Mouse (Mus musculus): ENCODE measurements around the gene Tango2.
"Not testable (repeated sequence)": the region's sequence is repeated elsewhere in the genome, so short reads cannot be mapped to it uniquely, and the experiment has no call there.

Gene Tango2

DNA sequence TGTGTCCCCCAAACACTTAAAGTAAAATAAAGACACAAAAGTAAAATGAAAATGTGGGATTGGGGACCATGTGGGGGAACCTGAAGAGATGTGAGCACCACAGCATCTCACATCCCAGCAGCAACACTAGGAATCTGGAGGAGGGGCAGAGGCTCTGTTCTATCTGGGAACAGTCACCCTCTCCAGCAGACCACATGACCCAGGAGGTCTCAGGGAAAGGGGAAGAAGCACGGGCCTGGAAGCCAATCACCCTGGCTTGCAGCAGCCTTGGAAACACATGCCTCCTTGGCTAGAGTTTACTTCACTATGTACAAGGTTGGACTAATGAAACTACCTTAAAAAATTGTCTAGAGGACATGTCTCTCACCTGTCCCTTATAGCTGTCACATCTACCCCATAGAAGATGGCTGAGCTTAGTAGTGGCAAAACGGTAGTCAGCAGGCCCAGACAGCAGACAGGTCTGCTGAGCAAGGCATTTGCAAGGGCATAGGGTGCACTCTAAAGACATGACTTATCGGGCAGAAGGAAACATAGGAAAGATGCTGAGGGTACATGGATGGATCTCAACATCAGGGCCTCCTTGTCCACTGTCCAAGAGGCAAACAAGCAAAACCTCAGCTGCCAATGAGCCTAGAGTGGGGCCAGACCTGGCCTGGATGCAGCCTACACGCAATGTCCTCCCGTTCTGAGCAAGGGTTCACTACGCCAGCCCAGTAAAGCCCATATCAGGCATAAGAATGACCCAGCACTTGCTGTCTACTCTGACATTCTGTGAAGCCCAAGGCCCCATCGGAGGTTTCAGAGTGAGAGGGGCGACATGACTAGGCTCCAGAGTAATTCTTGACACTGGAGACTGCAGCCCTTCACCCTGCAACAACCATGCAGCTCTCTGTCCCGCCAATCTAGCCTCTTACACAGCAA is 5.0 kb downstream of the Tango2 start:
- no peak for DNase-seq (ENCODE audit: low spot score)

DNA sequence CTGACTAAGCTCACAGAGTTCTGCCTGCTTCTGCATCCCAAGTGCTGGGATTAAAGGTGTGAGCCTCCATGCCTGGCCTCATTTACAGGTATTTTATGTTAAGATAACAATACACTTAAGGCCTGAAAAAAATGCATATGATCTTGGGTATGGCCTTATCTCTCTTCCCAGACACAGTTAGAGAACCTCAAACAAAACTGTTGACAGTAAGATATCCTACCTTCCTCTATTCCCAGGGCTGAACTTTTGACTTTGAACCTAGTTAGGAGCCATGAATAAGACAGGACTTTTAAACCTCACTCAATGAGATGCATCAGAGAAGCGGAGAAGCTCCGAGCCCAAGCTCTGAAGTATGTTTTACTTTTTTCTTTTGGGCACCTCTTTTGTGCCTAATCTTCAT is 5.8 kb downstream of the Tango2 start:
- no peak for DNase-seq (ENCODE audit: low spot score)

DNA sequence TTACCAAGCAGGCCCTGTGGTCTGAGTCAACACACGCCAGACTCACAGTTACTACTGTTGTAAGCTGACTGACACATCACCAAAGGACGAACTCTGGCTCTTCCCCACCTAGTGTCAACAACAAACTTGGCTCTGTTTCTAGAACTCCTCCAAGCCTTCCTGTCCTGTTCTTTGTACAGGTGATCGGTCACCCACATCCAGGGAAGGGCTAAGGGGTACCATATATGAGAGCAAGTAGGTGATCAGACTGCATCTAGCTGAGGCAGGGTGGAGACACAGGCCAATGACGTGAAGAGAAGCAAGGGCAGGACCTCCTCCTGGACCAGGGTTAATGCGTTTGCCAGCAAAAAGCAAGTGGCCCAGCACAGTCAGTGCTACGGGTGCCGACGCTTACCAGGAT is 6.3 kb downstream of the Tango2 start:
- DNase-seq (ENCODE audit: low spot score), result no peak

DNA sequence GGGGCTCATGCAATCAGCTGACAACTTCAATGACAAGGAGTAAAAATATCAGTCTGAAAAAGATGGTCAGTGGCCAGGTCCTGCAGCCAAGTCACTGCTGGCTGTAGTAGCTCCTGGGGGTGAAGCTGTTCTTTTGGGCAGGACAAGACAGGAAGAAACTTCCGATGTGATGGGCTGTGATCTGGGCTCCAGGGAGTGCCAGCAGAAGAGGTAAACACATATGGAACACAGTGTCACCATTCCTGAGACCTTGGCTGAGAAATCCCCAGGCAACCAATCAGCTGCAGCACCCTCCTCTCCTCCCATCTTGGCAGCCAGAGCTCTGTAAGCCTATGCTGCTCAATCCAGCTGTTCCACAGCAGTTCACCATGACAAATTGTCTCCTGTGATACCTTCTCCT is 8.0 kb downstream of the Tango2 start:
- no peak for DNase-seq (ENCODE audit: low spot score)

DNA sequence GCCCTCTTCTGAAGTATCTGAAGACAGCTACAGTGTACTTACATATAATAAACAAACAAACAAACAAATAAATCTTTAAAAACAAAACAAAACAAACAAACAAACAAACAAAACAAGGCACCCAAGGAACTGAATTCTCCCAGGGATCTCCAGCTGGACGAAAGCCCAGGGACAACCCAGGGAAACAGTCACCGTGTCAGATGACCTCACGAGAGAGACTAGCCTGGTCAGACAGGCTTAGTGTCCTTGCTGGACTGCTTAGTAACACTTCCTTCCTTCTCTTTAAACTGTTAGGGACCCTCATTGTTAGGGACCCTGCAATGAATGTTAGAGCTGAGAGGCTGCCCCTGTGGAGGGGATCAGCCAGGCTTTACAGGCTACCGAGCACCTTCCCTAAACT is 10.6 kb downstream of the Tango2 start:
- DNase-seq (ENCODE audit: low spot score), result no peak

DNA sequence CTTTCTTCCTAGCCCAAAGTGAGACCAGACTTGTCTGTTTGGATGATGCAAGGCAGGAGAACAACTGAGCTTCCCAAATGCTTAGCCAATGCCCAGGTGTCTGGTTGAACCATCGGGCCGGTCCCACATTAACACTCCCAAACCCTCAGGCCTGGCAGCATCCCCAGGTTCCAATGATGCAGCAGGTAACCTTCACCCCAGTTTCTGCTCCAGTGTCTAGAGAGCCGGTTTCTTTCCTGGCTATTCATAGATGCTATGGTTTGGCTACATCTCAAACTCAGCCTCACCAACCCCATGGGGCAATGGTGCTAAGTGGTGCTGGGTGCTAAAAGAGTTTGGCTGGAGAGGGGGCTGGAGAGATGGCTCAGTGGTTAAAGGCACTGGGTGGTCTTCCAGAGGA is 11.9 kb downstream of the Tango2 start:
- DNase-seq (ENCODE audit: low spot score), result no peak

DNA sequence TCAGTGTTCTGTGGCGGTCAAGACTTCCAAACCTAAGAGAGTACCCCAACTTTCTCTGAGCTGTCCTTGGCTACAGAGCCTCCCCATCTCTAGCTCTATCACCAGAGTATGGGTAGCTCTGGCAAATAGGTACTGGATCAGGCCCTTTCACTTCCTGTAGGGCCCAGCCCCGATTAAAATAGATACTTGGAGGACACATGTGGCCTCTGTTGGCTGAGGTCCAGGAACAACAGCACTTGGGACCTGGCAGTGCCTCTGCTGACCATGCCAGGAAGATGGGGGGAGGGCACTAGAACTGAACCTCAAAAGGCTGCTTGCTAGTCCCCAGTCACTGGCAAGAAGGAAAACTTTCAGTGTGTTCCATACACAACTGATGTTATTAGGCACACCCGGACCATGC is 13.9 kb downstream of the Tango2 start:
- no peak for DNase-seq (ENCODE audit: low spot score)

DNA sequence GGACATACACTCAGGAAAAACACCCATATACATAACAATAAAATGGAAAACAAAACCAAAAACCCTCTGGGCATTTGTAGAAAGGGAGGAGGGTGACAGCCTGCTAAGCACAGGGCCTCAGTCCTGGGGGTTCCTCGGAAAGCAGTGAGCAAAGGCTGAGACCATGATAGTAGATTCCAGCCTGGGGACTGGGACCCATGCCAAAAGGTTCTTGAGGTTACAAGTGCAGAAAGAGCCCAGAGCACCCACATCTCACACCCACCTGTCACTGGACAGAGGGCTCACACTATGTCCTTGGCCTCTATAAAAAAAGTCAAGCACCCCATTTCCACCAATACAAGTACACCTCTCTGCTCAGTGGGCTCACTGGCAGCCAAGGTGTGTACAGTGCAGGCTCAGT is 19.4 kb downstream of the Tango2 start:
- DNase-seq (ENCODE audit: low spot score), result no peak

DNA sequence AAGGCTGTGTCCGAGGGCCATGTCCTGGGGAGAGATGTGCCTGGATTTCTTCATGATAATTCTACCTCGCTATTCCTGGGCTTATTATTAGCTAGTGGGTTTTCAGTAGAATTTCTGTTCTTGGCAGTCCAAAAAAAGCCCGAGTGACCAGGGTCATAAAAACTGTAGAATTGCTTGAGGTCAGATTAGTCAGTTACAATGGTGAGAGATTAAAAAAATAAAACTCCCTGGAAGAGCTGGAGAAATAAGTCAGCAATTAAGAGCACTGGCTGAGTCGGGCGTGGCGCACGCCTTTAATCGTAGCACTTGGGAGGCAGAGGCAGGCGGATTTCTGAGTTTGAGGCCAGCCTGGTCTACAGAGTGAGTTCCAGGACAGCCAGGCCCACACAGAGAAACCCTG is 20.0 kb downstream of the Tango2 start:
- no peak for DNase-seq (ENCODE audit: low spot score)

DNA sequence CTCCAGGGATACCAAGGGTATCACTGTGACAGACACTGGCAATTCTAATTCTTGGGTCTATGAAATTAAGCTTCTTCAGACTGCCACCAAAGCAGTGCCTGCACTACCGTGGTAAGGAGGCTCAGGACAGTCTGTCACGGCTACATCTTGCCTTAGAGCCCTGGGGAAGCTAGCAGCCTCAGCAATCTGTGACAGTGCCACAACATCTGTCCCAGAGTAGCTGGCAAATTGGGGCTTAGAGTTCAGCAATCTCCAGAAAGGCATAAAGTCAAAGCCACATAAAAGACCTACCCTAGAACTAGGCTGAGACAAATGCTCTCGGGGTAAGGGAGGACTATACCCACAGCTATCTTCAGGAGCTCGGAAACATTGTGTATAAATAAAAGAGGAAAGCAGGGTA is 22.2 kb downstream of the Tango2 start:
- no peak for DNase-seq (ENCODE audit: low spot score)

DNA sequence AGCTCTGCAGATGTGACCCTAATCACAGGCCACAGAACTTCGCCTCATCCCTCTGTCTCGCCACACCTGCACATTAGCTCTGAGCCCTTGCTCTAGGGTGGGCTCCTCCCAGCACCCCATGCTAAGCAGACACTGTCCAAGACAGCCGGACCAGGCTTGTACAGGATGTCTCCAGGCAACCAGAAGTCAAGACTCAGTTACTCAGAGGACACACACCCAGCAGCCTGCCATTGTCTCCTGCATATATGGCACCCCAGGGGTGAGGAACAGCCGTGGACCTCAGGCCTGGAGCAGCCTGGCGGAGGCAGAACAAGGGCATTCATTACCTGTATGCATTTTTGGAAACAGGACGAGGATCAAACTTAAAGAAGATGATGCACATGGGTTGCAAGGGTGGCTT is 23.9 kb downstream of the Tango2 start:
- no peak for DNase-seq (ENCODE audit: low spot score)

DNA sequence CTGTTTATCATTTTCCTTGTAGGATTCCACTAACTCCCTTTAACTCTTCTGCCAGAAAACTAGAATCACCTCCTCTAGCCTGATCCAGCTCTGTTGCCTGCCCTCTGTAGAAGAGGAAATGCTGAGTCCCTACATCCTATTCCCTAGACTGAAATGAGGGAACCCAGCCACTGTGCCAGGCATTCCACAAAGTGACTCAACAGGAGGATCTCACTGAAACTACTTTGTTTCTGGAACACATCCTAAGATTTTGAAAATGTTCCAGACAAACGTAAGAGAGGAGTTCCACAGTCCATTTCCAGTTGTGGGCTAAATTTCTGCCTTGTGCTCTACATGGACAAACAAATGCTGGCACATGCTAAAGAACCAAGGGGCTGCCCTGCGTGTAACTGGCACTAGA is 24.4 kb downstream of the Tango2 start:
- DNase-seq (ENCODE audit: low spot score), result no peak

DNA sequence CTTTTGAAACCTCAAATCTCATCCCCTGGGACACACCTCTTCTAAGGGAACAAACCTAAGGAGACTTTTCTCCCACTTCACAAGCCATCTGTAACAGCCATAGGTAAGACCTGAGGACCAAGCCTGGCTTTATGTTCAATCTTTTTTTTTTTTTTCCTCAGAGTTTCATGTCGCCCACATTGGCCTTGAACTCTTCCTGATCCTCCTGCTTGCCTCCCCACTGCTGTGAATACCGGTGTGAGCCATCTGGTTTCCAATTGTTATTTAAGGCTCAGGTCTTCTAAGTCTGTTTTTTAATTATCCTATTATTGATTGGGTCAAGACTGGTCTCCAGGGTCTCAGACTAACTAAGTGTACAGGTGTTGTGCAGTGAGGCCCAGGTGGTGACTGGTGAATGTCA is 26.5 kb downstream of the Tango2 start:
- no peak for DNase-seq (ENCODE audit: low spot score)

DNA sequence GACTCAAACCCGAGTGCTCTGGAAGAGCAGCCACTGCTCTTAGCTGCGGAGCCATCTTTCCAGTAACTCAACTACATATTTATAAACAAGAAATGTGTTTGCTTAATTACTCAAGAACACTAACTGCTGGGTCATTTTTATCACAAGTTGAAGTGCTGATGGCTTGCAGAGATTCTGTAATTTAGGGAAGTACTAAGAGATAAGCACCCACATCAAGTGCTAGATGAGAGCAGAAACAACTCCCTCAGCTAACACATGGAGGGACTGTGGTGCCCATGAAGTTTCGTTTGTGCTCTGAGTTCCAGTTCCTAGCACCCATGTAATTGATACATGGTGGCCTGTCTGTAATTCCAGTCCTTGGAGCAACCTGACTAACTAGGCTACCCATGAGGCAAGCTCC is 28.9 kb downstream of the Tango2 start:
- no peak for DNase-seq (ENCODE audit: low spot score)

DNA sequence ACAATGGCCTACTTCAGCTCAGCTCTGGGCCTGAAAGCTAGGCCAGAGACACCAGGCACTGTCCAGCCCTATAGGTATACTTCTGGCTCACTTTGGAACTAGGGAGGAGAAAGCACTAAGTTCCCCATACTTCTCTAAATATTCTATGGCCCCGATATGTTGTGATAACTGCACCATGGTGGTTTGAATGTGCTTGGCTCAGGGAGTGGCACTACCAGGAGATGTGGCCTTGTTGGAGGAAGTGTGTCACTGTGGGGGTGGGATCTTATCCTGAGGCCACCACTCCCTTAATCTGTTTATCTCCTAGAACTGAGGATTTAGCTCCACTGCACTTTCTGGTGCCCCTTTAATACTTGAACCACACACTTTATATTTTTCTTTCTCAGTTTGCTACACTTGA is 39.7 kb downstream of the Tango2 start:
- DNase-seq (ENCODE audit: low spot score), result no peak

DNA sequence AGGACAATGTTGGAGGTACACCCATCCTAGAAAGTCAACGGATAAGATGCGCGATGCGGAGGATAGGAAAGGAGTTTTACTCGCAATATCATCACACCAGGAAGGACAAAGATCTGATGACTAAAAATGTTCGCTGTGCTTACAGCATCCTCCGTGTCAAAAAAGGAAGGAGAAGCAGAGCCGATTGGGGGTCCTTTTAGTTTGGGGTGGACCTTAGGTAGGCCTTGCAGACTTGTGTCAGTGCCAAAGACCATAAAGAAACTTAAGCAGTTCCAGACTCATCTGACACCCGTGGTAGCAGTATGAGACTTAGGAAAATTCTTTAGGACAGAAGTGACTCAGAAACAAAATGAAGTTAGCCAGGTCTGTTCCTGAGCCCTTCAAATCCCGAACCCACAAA is 58.3 kb downstream of the Tango2 start:
- not testable (repeated sequence) for DNase-seq (ENCODE audit: low spot score)

DNA sequence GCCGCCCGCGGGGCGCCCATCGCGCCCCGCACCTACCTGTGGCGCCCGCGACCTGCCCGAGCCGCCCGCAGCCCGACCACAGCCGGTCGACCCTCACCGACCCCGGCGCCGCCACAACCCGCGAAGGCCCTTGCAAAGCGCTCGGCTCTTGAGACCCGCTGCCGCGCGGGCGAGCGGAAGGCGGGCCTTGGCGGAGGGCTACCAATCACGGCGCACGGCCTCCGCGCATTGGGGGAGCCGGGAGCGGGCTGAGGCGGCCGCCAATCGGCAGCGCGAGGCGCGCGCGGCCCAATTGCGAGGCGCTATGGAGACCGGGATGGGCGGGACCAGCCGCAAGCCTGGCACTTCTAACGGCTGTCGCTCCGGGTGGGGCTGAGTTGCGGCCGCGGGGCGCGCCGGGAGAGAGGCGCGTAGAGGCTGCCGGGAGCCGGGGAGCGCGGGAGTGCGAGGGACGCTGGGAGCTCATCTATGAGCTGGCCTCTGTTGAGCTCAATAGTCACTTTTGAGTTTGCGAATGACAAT is 58.8 kb downstream of the Tango2 start, which contains the start of gene Dgcr8:
TSS of gene Dgcr8 (minus strand) at position 180 of the 522 bp plus-strand sequence.
- DNase-seq (ENCODE audit: low spot score), result peak; percentile 96

DNA sequence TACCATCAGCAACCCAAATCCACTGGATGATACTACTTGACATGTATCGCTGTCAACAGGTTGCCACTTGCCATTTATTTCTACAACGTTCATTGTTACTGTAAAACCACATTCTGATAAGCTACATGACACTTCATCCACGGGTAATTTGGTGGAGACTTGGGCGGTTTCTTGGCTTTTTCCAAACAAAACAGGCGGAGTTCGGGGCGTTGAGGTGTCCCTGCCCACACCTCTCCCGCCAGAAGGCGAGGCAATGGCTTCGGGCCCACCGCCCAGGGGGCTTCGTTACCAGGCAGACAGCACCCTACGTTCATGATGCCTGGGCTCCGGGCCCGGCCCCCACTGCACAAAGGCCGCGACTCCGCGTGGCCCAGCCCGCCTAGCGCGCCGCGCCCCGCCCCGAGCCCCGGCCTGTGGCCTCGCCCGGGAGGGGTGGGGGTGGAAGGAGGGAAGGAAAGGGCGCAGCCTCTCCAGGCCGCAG is 59.3 kb downstream of the Tango2 start:
- peak; percentile 35 for DNase-seq (ENCODE audit: low spot score)

DNA sequence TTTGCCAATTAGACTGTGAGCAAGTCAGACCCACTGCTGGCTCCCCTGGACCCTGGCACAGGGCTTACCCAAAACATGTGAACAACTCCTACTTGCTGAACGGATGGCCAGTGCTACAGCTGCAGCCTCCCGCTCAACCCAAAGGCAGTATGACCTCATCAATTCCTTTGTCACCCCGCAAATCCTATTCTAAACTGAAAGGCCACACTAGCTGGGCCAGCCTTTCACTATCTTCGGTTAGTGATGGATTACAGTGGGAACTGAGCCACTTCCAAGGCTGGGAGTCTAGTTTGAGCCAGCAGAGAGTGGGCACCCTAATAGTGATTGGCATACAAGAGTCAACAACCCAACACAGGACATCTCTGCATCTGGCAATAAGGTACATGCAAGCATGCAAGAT is 59.7 kb downstream of the Tango2 start:
- no peak for DNase-seq (ENCODE audit: low spot score)

DNA sequence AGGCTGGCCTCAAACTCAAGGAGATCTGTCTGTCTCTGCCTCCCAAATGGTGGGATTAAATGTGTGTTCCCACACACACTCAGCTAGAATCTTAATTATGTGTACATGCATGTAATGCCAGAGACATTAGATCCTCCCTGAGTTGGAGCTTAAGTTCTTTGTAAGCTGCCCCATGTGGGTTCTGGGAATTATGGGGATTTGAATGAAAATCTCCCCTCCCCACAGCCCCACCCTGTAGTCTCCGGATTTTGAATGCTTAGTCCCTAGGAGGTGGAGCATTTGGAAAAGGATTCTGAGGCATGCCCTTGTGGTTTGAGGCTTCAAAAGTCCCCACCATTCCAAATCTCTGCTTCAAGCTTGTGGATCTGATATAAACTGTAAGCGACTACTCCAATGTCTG is 72.7 kb downstream of the Tango2 start:
- no peak for DNase-seq (ENCODE audit: low spot score)

DNA sequence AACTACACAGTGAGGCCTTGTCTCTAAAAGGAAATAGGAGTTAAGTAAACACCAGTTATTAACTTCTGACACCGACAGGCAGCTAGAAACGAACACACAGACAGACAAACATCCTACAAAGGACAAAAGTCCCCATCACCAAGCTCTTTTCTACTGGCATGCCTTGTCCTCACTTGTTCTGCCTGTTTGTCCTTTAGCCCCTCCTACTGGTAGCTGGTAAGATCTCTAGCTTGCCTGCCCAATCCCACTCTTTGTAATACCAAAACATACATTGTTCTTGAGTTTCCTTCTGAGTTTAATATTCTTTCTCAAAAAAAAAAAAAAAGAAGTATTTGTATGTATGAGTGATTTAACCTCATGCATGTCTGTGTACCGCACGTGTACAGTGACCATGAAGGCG is 79.7 kb downstream of the Tango2 start:
- no peak for DNase-seq (ENCODE audit: low spot score)

DNA sequence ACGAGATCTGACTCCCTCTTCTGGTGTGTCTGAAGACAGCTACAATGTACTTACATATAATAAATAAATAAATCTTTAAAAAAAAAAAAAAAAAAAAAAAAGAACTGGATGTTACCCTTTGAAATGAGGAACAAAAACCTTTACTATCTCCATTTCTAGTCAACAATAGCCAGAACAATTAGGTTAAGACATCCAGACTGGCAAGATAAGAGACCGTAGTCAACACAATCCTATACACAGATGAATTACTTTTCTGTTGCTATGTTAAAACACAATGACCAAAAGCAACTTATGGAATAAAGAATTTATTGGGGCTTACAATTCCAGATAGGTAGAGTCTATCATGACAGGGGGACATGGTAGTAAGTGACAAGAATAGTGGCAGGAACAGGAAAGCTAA is 82.9 kb downstream of the Tango2 start:
- no peak for DNase-seq (ENCODE audit: low spot score)

DNA sequence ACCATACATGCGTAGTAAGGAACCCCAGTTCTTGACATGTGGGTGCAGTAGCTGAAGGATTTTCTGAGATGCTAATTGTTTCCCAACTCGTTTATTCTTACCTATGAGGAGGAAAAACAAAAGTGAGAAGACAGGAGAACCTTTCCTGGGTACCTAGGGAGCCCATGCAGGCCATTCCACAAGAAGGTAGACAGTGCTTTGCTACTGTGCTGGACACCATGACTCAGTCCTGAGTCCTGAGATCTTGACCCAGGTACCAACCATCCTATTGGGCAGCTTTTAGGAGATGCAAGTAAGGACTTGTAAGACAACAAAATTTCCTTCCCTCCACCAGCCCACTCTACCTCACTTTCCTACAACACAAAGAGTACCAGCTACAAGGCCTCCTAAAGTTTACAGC is 89.7 kb downstream of the Tango2 start, which contains the start of gene Gm49776:
TSS of gene Gm49776 (minus strand) at position 101 of the 400 bp plus-strand sequence.
- DNase-seq (ENCODE audit: low spot score), result no peak

DNA sequence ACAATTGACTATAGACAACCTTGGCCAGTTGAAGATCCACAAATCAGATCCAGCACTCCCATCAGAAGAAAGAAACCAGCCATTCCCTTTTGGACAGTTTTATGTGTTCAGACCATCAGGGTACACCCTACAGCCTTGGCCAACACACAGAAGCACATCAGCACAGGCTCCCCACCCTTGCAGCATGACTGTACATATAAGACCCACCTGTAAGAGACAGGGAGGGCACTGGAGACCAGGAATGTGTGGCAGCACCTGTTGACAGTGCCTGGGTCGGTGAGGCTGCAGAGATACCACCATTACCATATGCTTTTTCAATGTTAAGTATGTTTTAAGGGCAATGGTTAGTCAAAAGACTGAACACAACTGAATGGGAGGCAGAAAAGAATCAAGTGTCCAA is 94.0 kb downstream of the Tango2 start:
- no peak for DNase-seq (ENCODE audit: low spot score)
